Mouse (Mus musculus): Measurements from ENCODE around the gene Dnm1. TPM values are rescaled to one million over a fixed set of nuclear protein-coding genes. Genes with fewer than 3 reads are reported as not detected.

Gene Dnm1
- polyA plus RNA-seq, 1 experiment from 2014 or later, result 11.8 TPM

GRCm38 (mm10) chr2:32295285-32295684 is 57.9 kb downstream of the Dnm1 start:
- H3K9ac ChIP-seq (ENCODE audit: low read depth, low read length), result no peak overlapping the region
- peaks cover 31% of the 10 kb centered on the region for H3K36me3 ChIP-seq (ENCODE audit: control insufficient read depth, insufficient read depth, low read length)
- H3K4me3 ChIP-seq (ENCODE audit: low read length), result no peak overlapping the region
- WGBS, result 79% methylated on average over 3 of the region's 3 CpGs
- H3K27me3 ChIP-seq (replicated peaks; ENCODE audit: control insufficient read depth, insufficient read depth, low read length), result no peaks in the 10 kb centered on the region
- H3K4me2 ChIP-seq (ENCODE audit: low read depth, low read length), result no peak overlapping the region
- H3K9me3 ChIP-seq (ENCODE audit: control insufficient read depth, low read length), result no peaks in the 10 kb centered on the region
- ATAC-seq, result peak; percentile 64; the same call in 1 of the 2 replicates
- no peaks in the 10 kb centered on the region; the same call in 1 of the 2 replicates for H3K4me1 ChIP-seq (ENCODE audit: control insufficient read depth, insufficient read depth, low read length)
- no peak overlapping the region for H3K27ac ChIP-seq (ENCODE audit: low read length)

GRCm38 (mm10) chr2:32294348-32294747 is 58.8 kb downstream of the Dnm1 start:
- Histone ChIP-seq H3K36me3 (ENCODE audit: control insufficient read depth, insufficient read depth, low read length) (peaks cover 25% of the 10 kb centered on the region), H3K27me3 (replicated peaks; ENCODE audit: control insufficient read depth, insufficient read depth, low read length) (no peaks in the 10 kb centered on the region), H3K4me2 (ENCODE audit: low read depth, low read length) (no peak overlapping the region), H3K4me1 (ENCODE audit: control insufficient read depth, insufficient read depth, low read length) (peaks cover 5% of the 10 kb centered on the region), H3K4me3 (ENCODE audit: low read length) (no peak overlapping the region), H3K9me3 (ENCODE audit: control insufficient read depth, low read length) (no peaks in the 10 kb centered on the region), H3K27ac (ENCODE audit: low read length) (no peak overlapping the region), H3K9ac (ENCODE audit: low read depth, low read length) (no peak overlapping the region)
- 83% methylated on average over 8 of the region's 8 CpGs for whole genome bisulfite sequencing
- ATAC-seq, result no peak

- no peak for ATAC-seq
- peak overlapping the region; percentile 90 for H3K4me2 ChIP-seq (ENCODE audit: low read depth, low read length)
- no peaks in the 10 kb centered on the region for H3K9me3 ChIP-seq (ENCODE audit: control insufficient read depth, low read length)
- H3K27ac ChIP-seq (ENCODE audit: low read length), result no peak overlapping the region
- H3K27me3 ChIP-seq (replicated peaks; ENCODE audit: control insufficient read depth, insufficient read depth, low read length), result no peaks in the 10 kb centered on the region
- peaks cover 6% of the 10 kb centered on the region for H3K36me3 ChIP-seq (ENCODE audit: control insufficient read depth, insufficient read depth, low read length)
- H3K4me3 ChIP-seq (ENCODE audit: low read length), result peak overlapping the region; percentile 78; the same call in 1 of the 2 replicates
- peak overlapping the region; percentile 90; the same call in 1 of the 2 replicates for H3K9ac ChIP-seq (ENCODE audit: low read depth, low read length)
- H3K4me1 ChIP-seq (ENCODE audit: control insufficient read depth, insufficient read depth, low read length), result peaks cover 18% of the 10 kb centered on the region
These were observed 63.6 kb downstream of the Dnm1 start for GRCm38 (mm10) chr2:32289578-32289977.

- Histone ChIP-seq H3K9ac (ENCODE audit: low read depth, low read length) (peak overlapping the region; percentile 90), H3K4me1 (ENCODE audit: control insufficient read depth, insufficient read depth, low read length) (peaks cover 18% of the 10 kb centered on the region), H3K27me3 (replicated peaks; ENCODE audit: control insufficient read depth, insufficient read depth, low read length) (no peaks in the 10 kb centered on the region), H3K4me3 (ENCODE audit: low read length) (peak overlapping the region; percentile 78), H3K27ac (ENCODE audit: low read length) (peak overlapping the region; percentile 69), H3K36me3 (ENCODE audit: control insufficient read depth, insufficient read depth, low read length) (peaks cover 2% of the 10 kb centered on the region), H3K4me2 (ENCODE audit: low read depth, low read length) (peak overlapping the region; percentile 90), H3K9me3 (ENCODE audit: control insufficient read depth, low read length) (no peaks in the 10 kb centered on the region)
- ATAC-seq, result peak; percentile 66
- under 1% methylated on average over 29 of the region's 29 CpGs for WGBS
These were observed 64.7 kb downstream of the Dnm1 start for GRCm38 (mm10) chr2:32288371-32288931.

- Histone ChIP-seq H3K4me1 (ENCODE audit: control insufficient read depth, insufficient read depth, low read length) (peaks cover 18% of the 10 kb centered on the region), H3K4me2 (ENCODE audit: low read depth, low read length) (peak within 1 kb of the TSS; percentile 90), H3K27ac (ENCODE audit: low read length) (peak within 1 kb of the TSS; percentile 69), H3K36me3 (ENCODE audit: control insufficient read depth, insufficient read depth, low read length) (peaks cover 3% of the 10 kb centered on the region), H3K9me3 (ENCODE audit: control insufficient read depth, low read length) (no peaks in the 10 kb centered on the region), H3K4me3 (ENCODE audit: low read length) (peak within 1 kb of the TSS; percentile 85), H3K27me3 (replicated peaks; ENCODE audit: control insufficient read depth, insufficient read depth, low read length) (no peaks in the 10 kb centered on the region), H3K9ac (ENCODE audit: low read depth, low read length) (peak within 1 kb of the TSS; percentile 94)
- WGBS, result under 1% methylated on average over 41 of the region's 41 CpGs
- ATAC-seq, result peak; percentile 100
These were observed 65.2 kb downstream of the Dnm1 start, which contains the start of gene Swi5 for GRCm38 (mm10) chr2:32287923-32288367. Gene Swi5, minus strand, starts transcription at chr2:32288075.

- peak within 1 kb of the TSS; percentile 69 for H3K27ac ChIP-seq (ENCODE audit: low read length)
- no peaks in the 10 kb centered on the region for H3K27me3 ChIP-seq (replicated peaks; ENCODE audit: control insufficient read depth, insufficient read depth, low read length)
- no peaks in the 10 kb centered on the region for H3K9me3 ChIP-seq (ENCODE audit: control insufficient read depth, low read length)
- peak within 1 kb of the TSS; percentile 94 for H3K9ac ChIP-seq (ENCODE audit: low read depth, low read length)
- H3K4me2 ChIP-seq (ENCODE audit: low read depth, low read length), result peak within 1 kb of the TSS; percentile 90
- ATAC-seq, result peak; percentile 10; the same call in 1 of the 2 replicates
- H3K4me3 ChIP-seq (ENCODE audit: low read length), result peak within 1 kb of the TSS; percentile 85
- under 1% methylated on average over 23 of the region's 23 CpGs for WGBS
- peaks cover 18% of the 10 kb centered on the region for H3K4me1 ChIP-seq (ENCODE audit: control insufficient read depth, insufficient read depth, low read length)
- H3K36me3 ChIP-seq (ENCODE audit: control insufficient read depth, insufficient read depth, low read length), result peaks cover 4% of the 10 kb centered on the region
These were observed 65.8 kb downstream of the Dnm1 start, which contains the start of gene Golga2 for GRCm38 (mm10) chr2:32287334-32287840. Gene Golga2, plus strand, starts transcription at chr2:32287384.

- Histone ChIP-seq H3K4me2 (ENCODE audit: low read depth, low read length) (no peak overlapping the region), H3K4me1 (ENCODE audit: control insufficient read depth, insufficient read depth, low read length) (peaks cover 10% of the 10 kb centered on the region), H3K27ac (ENCODE audit: low read length) (no peak overlapping the region), H3K9ac (ENCODE audit: low read depth, low read length) (no peak overlapping the region), H3K9me3 (ENCODE audit: control insufficient read depth, low read length) (no peaks in the 10 kb centered on the region), H3K27me3 (replicated peaks; ENCODE audit: control insufficient read depth, insufficient read depth, low read length) (no peaks in the 10 kb centered on the region), H3K36me3 (ENCODE audit: control insufficient read depth, insufficient read depth, low read length) (peaks cover 13% of the 10 kb centered on the region), H3K4me3 (ENCODE audit: low read length) (no peak overlapping the region)
- ATAC-seq, result no peak
- 78% methylated on average over 3 of the region's 3 CpGs for WGBS
These were observed 69.2 kb downstream of the Dnm1 start for GRCm38 (mm10) chr2:32283986-32284385.

- no peak overlapping the region for H3K4me2 ChIP-seq (ENCODE audit: low read depth, low read length)
- no peaks in the 10 kb centered on the region for H3K9me3 ChIP-seq (ENCODE audit: control insufficient read depth, low read length)
- 93% methylated on average over 1 of the region's 1 CpGs for WGBS
- H3K27me3 ChIP-seq (replicated peaks; ENCODE audit: control insufficient read depth, insufficient read depth, low read length), result no peaks in the 10 kb centered on the region
- no peak overlapping the region for H3K4me3 ChIP-seq (ENCODE audit: low read length)
- H3K27ac ChIP-seq (ENCODE audit: low read length), result no peak overlapping the region
- H3K36me3 ChIP-seq (ENCODE audit: control insufficient read depth, insufficient read depth, low read length), result peaks cover 13% of the 10 kb centered on the region
- H3K9ac ChIP-seq (ENCODE audit: low read depth, low read length), result no peak overlapping the region
- H3K4me1 ChIP-seq (ENCODE audit: control insufficient read depth, insufficient read depth, low read length), result peaks cover 7% of the 10 kb centered on the region
- ATAC-seq, result peak; percentile 44; the same call in 1 of the 2 replicates
These were observed 70.4 kb downstream of the Dnm1 start for GRCm38 (mm10) chr2:32282727-32283126.

GRCm38 (mm10) chr2:32282289-32282688 is 70.8 kb downstream of the Dnm1 start:
- 92% methylated on average over 2 of the region's 2 CpGs for WGBS
- no peak overlapping the region for H3K27ac ChIP-seq (ENCODE audit: low read length)
- no peaks in the 10 kb centered on the region for H3K27me3 ChIP-seq (replicated peaks; ENCODE audit: control insufficient read depth, insufficient read depth, low read length)
- peaks cover 13% of the 10 kb centered on the region for H3K36me3 ChIP-seq (ENCODE audit: control insufficient read depth, insufficient read depth, low read length)
- no peak overlapping the region for H3K4me3 ChIP-seq (ENCODE audit: low read length)
- no peaks in the 10 kb centered on the region for H3K9me3 ChIP-seq (ENCODE audit: control insufficient read depth, low read length)
- peaks cover 7% of the 10 kb centered on the region for H3K4me1 ChIP-seq (ENCODE audit: control insufficient read depth, insufficient read depth, low read length)
- H3K4me2 ChIP-seq (ENCODE audit: low read depth, low read length), result no peak overlapping the region
- no peak overlapping the region for H3K9ac ChIP-seq (ENCODE audit: low read depth, low read length)
- ATAC-seq, result no peak
